ENCODE assay signal across 8 mouse cellular contexts in the genomic region with DNA sequence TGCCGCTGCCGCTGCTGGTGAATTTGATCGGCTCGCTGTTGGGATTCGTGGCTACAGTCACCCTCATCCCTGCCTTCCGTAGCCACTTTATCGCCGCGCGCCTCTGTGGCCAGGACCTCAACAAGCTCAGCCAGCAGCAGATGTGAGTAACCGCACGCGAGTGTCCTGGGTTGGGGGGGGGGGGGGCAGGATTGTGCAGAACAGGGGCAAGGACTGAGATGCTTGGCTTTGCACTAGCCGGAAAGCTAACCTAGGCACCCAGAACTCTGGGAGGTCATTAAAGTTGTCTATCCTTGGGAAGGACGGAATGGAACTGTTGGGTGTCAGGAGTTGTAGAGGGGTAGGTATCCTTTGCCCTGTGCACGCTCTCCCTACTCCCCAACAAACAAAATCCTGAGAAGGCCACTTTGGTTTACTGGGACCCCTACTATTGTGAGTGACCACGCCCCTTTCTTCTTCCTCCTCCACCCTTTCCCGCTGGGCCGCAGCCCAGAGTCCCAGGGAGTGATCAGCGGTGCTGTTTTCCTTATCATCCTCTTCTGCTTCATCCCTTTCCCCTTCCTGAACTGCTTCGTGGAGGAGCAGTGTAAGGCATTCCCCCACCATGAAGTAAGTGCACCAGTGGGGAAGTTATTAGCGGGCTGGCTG. TPM values are rescaled to one million over a fixed set of nuclear protein-coding genes. Genes with fewer than 3 reads are reported as not detected.
DNase-seq lines count a peak whose midpoint lies in the region; TF ChIP-seq lines count a peak whose summit lies in the region.

No protein-coding gene starts in this region.

- no peak; the same call in 1 of the 2 replicates for TF ChIP-seq POLR2A in bone marrow macrophage, adult 2 months (IDR thresholded peaks at IDR 0.05; ENCODE audit: borderline replicate concordance, low read depth, low read length)

- H3K36me3 ChIP-seq in macrophage (ENCODE audit: inconsistent target) = peaks cover 10% of the 10 kb centered on the region; the same call in 1 of the 2 replicates

- H3K4me3 ChIP-seq in bone marrow macrophage, adult 2 months (ENCODE audit: insufficient read depth, low read length) = peak overlapping the region; percentile 68
- H3K4me3 ChIP-seq in macrophage (ENCODE audit: inconsistent target) = peak overlapping the region; percentile 76

- 3% methylated on average over 20 of the region's 22 CpGs for WGBS in macrophage (ENCODE audit: missing documents)

- peaks cover 21% of the 10 kb centered on the region for H3K79me2 ChIP-seq in macrophage (ENCODE audit: inconsistent target)

- peaks cover 11% of the 10 kb centered on the region for H3K4me1 ChIP-seq in bone marrow macrophage, adult 2 months (ENCODE audit: control insufficient read depth, insufficient read depth, low read length)

- peak overlapping the region; percentile 76 for H3K27ac ChIP-seq in bone marrow macrophage, adult 2 months (ENCODE audit: insufficient read depth, low read depth, low read length)
- peak overlapping the region; percentile 80 for H3K27ac ChIP-seq in macrophage

- no peak for TF ChIP-seq CTCF in bone marrow macrophage, adult 2 months (IDR thresholded peaks at IDR 0.05; ENCODE audit: low read depth, low read length)

- peak; percentile 42 for DNase-seq in adrenal gland, postnatal 14 days
- no peak for DNase-seq in adrenal gland, postnatal 10 days
- peak; percentile 73 for DNase-seq in heart, adult 8-10 months (ENCODE audit: low spot score)
- peak; percentile 60 for DNase-seq in kidney, postnatal 10 days
- DNase-seq in MN1 (ENCODE audit: low spot score) = no peak
- DNase-seq in T-cell, adult 2 months (ENCODE audit: low spot score) = no peak

RNA-seq across cellular contexts. Expression of a gene that starts 1.4 kb away (rescaled TPM):
- total RNA-seq in adrenal gland, postnatal 14 days (2021) = 27.1 and 29.5 TPM in 2 replicates
- total RNA-seq in adrenal gland, postnatal 10 days (2021) = 10 to 100 TPM; 25.2 to 27.7 TPM
- 44.7 and 49.6 TPM in 2 replicates for polyA plus RNA-seq in bone marrow macrophage, adult 2 months (2012; ENCODE audit: insufficient read depth, insufficient read length, missing spikeins)
- total RNA-seq in heart, adult 8-10 months (2022) = 10 to 100 TPM; 19.4 to 23.5 (median 20.5) TPM
- total RNA-seq in macrophage (2018; cell fraction: chromatin; rRNA removed) = 10 to 100 TPM in 8 of 26 experiments, 1 to 10 TPM in 18; 1.8 to 19.0 (median 8.1) TPM
- 10 to 100 TPM; 16.0 to 41.5 (median 24.9) TPM for total RNA-seq in macrophage (2018; cell fraction: cytosol; rRNA removed)
- total RNA-seq in macrophage (2018; cell fraction: nucleus; rRNA removed) = 10 to 100 TPM in 23 of 26 experiments, 1 to 10 TPM in 3; 8.1 to 38.5 (median 15.1) TPM
- polyA plus RNA-seq in macrophage (2018) = 30.6 to 40.7 TPM (median 36.3 TPM) in 3 replicates

RNA-seq across cellular contexts. Expression of a gene that starts 7.1 kb away (rescaled TPM):
- total RNA-seq in adrenal gland, postnatal 14 days (2021) = 27.8 and 40.4 TPM in 2 replicates
- 10 to 100 TPM; 19.3 to 25.1 TPM for total RNA-seq in adrenal gland, postnatal 10 days (2021)
- polyA plus RNA-seq in bone marrow macrophage, adult 2 months (2012; ENCODE audit: insufficient read depth, insufficient read length, missing spikeins) = 19.9 and 24.0 TPM in 2 replicates
- 10 to 100 TPM; 12.7 to 19.2 (median 14.1) TPM for total RNA-seq in heart, adult 8-10 months (2022)
- 10 to 100 TPM in 12 of 26 experiments, 1 to 10 TPM in 14; 2.6 to 55.0 (median 8.7) TPM for total RNA-seq in macrophage (2018; cell fraction: chromatin; rRNA removed)
- 10 to 100 TPM; 11.3 to 30.6 (median 19.6) TPM for total RNA-seq in macrophage (2018; cell fraction: cytosol; rRNA removed)
- total RNA-seq in macrophage (2018; cell fraction: nucleus; rRNA removed) = 10 to 100 TPM in 23 of 26 experiments, 1 to 10 TPM in 3; 2.8 to 48.3 (median 17.3) TPM
- 17.1 to 41.1 TPM (median 22.0 TPM) in 3 replicates for polyA plus RNA-seq in macrophage (2018)

RNA-seq across cellular contexts. Expression of a gene that starts 7.3 kb away (rescaled TPM):
- total RNA-seq in adrenal gland, postnatal 14 days (2021) = 76.0 and 90.3 TPM in 2 replicates
- total RNA-seq in adrenal gland, postnatal 10 days (2021) = 10 to 100 TPM; 87.2 to 99.6 TPM
- polyA plus RNA-seq in bone marrow macrophage, adult 2 months (2012; ENCODE audit: insufficient read depth, insufficient read length, missing spikeins) = 43.6 and 57.0 TPM in 2 replicates
- total RNA-seq in heart, adult 8-10 months (2022) = 10 to 100 TPM; 10.5 to 12.3 (median 11.4) TPM
- total RNA-seq in macrophage (2018; cell fraction: chromatin; rRNA removed) = 10 to 100 TPM in 1 of 26 experiments, 1 to 10 TPM in 23, under 1 TPM in 1, not detected in 1; 0.80 to 10.8 (median 3.0) TPM
- 10 to 100 TPM in 23 of 26 experiments, 1 to 10 TPM in 3; 8.4 to 24.6 (median 14.5) TPM for total RNA-seq in macrophage (2018; cell fraction: cytosol; rRNA removed)
- total RNA-seq in macrophage (2018; cell fraction: nucleus; rRNA removed) = 10 to 100 TPM in 4 of 26 experiments, 1 to 10 TPM in 22; 3.1 to 28.4 (median 6.3) TPM
- polyA plus RNA-seq in macrophage (2018) = 7.9 to 22.2 TPM (median 12.3 TPM) in 3 replicates

RNA-seq across cellular contexts. Expression of a gene that starts 16.8 kb away (rescaled TPM):
- total RNA-seq in adrenal gland, postnatal 14 days (2021) = 77.5 and 92.0 TPM in 2 replicates
- 100 to 1,000 TPM in 1 of 2 experiments, 10 to 100 TPM in 1; 86.7 to 101 TPM for total RNA-seq in adrenal gland, postnatal 10 days (2021)
- polyA plus RNA-seq in bone marrow macrophage, adult 2 months (2012; ENCODE audit: insufficient read depth, insufficient read length, missing spikeins) = 22.4 and 25.8 TPM in 2 replicates
- total RNA-seq in heart, adult 8-10 months (2022) = 10 to 100 TPM; 42.1 to 48.8 (median 45.4) TPM
- 10 to 100 TPM in 17 of 26 experiments, 1 to 10 TPM in 9; 3.7 to 43.5 (median 17.2) TPM for total RNA-seq in macrophage (2018; cell fraction: chromatin; rRNA removed)
- total RNA-seq in macrophage (2018; cell fraction: cytosol; rRNA removed) = 10 to 100 TPM; 18.1 to 35.7 (median 32.0) TPM
- 10 to 100 TPM in 19 of 26 experiments, 1 to 10 TPM in 7; 5.2 to 27.7 (median 15.3) TPM for total RNA-seq in macrophage (2018; cell fraction: nucleus; rRNA removed)
- 22.5 to 38.8 TPM (median 27.1 TPM) in 3 replicates for polyA plus RNA-seq in macrophage (2018)

RNA-seq across cellular contexts. Expression of a gene that starts 21.7 kb away (rescaled TPM):
- total RNA-seq in adrenal gland, postnatal 14 days (2021) = 20.3 and 22.1 TPM in 2 replicates
- total RNA-seq in adrenal gland, postnatal 10 days (2021) = 10 to 100 TPM; 17.3 to 24.4 TPM
- polyA plus RNA-seq in bone marrow macrophage, adult 2 months (2012; ENCODE audit: insufficient read depth, insufficient read length, missing spikeins) = 23.8 and 28.0 TPM in 2 replicates
- 1 to 10 TPM; 4.5 to 7.2 (median 6.3) TPM for total RNA-seq in heart, adult 8-10 months (2022)
- 100 to 1,000 TPM in 11 of 26 experiments, 10 to 100 TPM in 15; 21.2 to 178 (median 96.4) TPM for total RNA-seq in macrophage (2018; cell fraction: chromatin; rRNA removed)
- total RNA-seq in macrophage (2018; cell fraction: cytosol; rRNA removed) = 10 to 100 TPM in 12 of 26 experiments, 1 to 10 TPM in 14; 2.9 to 17.1 (median 8.6) TPM
- total RNA-seq in macrophage (2018; cell fraction: nucleus; rRNA removed) = 100 to 1,000 TPM in 1 of 26 experiments, 10 to 100 TPM in 25; 20.0 to 114 (median 54.3) TPM
- 5.9 to 13.1 TPM (median 6.2 TPM) in 3 replicates for polyA plus RNA-seq in macrophage (2018)

Comparison
In these comparisons a context has a peak if more than half of its experiments do, and no peak if none do; other contexts are left out.
1. DNase-seq: peak in adrenal gland, postnatal 14 days (single experiment), heart, adult 8-10 months (single experiment) and kidney, postnatal 10 days (single experiment); none in adrenal gland, postnatal 10 days (single experiment), MN1 (single experiment) and T-cell, adult 2 months (single experiment).